Comparison of ENCODE assay signal across 25 mouse cellular contexts in the genomic region with DNA sequence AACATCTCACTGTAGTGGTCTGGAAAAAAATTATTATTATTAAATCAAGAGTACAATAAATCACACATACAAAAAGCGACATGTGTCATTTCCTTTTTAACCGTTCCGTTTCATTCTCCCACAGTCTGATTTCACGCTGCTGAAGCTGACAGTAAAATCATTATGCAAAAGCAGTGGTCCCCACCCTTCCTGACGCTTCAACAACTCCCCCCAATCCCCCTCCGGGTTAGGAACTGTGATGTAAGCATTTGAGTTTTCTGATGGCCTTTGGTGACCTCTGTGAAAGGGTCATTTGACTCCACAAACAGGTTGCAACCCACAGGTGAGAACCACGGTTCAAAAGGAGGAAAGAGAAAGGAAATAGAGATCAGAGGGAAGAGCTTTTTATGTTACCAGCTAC. TPM values are rescaled to one million over a fixed set of nuclear protein-coding genes. Genes with fewer than 3 reads are reported as not detected.
DNase-seq lines count a peak whose midpoint lies in the region; ATAC-seq and TF ChIP-seq lines count a peak whose summit lies in the region.
"Had no signal": no experiment of that assay in that cellular context is flagged by ENCODE, and none has a peak within 500 bp of the region (broad histone marks: within the 10 kb centered on the region; RNA-seq: fewer than 3 reads in every experiment).

No protein-coding gene starts in this region.

- peak; percentile 55 for ATAC-seq in CD4-positive, CD25-positive, alpha-beta regulatory T cell, adult 4 months
- peak; percentile 45 for ATAC-seq in inflammation-experienced regulatory T-cells, adult 6 months
- ATAC-seq: forebrain, embryonic 15.5 days; intestine, embryonic 15.5 days had no signal

- 9% methylated on average over 7 of the region's 7 CpGs for WGBS in thymus, adult 2 months

- H3K4me3 ChIP-seq in thymus, adult 2 months (ENCODE audit: control insufficient read depth, insufficient read depth, low read length) = no peak overlapping the region; the same call in 1 of the 2 replicates
- H3K4me3 ChIP-seq: embryonic facial prominence, embryonic 12.5 days; forebrain, embryonic 15.5 days; hindbrain, embryonic 12.5 days; intestine, embryonic 15.5 days; limb, embryonic 13.5 days; liver, embryonic 13.5 days; midbrain, embryonic 12.5 days; stomach, embryonic 15.5 days had no signal

- no peaks in the 10 kb centered on the region for H3K36me3 ChIP-seq in thymus, adult 2 months (ENCODE audit: control insufficient read depth, insufficient read depth, low read length)
- H3K36me3 ChIP-seq: embryonic facial prominence, embryonic 12.5 days; forebrain, embryonic 15.5 days; hindbrain, embryonic 12.5 days; intestine, embryonic 15.5 days; limb, embryonic 13.5 days; liver, embryonic 13.5 days; midbrain, embryonic 12.5 days; stomach, embryonic 15.5 days had no signal

- peak overlapping the region; percentile 72; the same call in 1 of the 2 replicates for H3K27ac ChIP-seq in thymus, adult 2 months (ENCODE audit: control insufficient read depth, insufficient read depth, low read length)
- H3K27ac ChIP-seq: embryonic facial prominence, embryonic 12.5 days; forebrain, embryonic 15.5 days; hindbrain, embryonic 12.5 days; intestine, embryonic 15.5 days; limb, embryonic 13.5 days; liver, embryonic 13.5 days; midbrain, embryonic 12.5 days; stomach, embryonic 15.5 days had no signal

- peak; percentile 13 for DNase-seq in thymus, adult 2 months
- no peak for DNase-seq in thymus, postnatal 4 days
- peak; percentile 10 to 38 for DNase-seq in spleen, postnatal 14 days (ENCODE audit: low spot score in 2 of 2)
- DNase-seq in layer of hippocampus, postnatal 10 days (ENCODE audit: low spot score in 2 of 2) = no peak
- no peak for DNase-seq in left cerebral cortex, adult 18-20 months (ENCODE audit: low spot score in 2 of 2)
- no peak for DNase-seq in right cerebral cortex, postnatal 25 days
- DNase-seq: adrenal gland, adult 2 months; cerebellum, adult 8-10 months; gastrocnemius, postnatal 25 days; heart, postnatal 10 days; kidney, adult 9 months; kidney, postnatal 4 days; liver, embryonic 13.5 days; lung, embryonic 14.5 days; retina, postnatal 1 day; right cerebral cortex, postnatal 4 days had no signal

- no peaks in the 10 kb centered on the region for H3K27me3 ChIP-seq in thymus, adult 2 months (ENCODE audit: control insufficient read depth, insufficient read depth, low read length)
- H3K27me3 ChIP-seq: embryonic facial prominence, embryonic 12.5 days; forebrain, embryonic 15.5 days; hindbrain, embryonic 12.5 days; intestine, embryonic 15.5 days; limb, embryonic 13.5 days; liver, embryonic 13.5 days; midbrain, embryonic 12.5 days; stomach, embryonic 15.5 days had no signal

- no peak for TF ChIP-seq POLR2A in thymus, adult 2 months (IDR thresholded peaks at IDR 0.05; ENCODE audit: control insufficient read depth, extremely low read depth, insufficient read depth, low read length, poor library complexity)

- TF ChIP-seq CTCF in thymus, adult 2 months (IDR thresholded peaks at IDR 0.05; ENCODE audit: borderline replicate concordance, control insufficient read depth, extremely low read depth, insufficient read depth, low read length, poor library complexity) = no peak

- peaks cover 3% of the 10 kb centered on the region; the same call in 1 of the 2 replicates for H3K4me1 ChIP-seq in thymus, adult 2 months (replicated peaks; ENCODE audit: control insufficient read depth, insufficient read depth, low read length)
- H3K4me1 ChIP-seq: embryonic facial prominence, embryonic 12.5 days; forebrain, embryonic 15.5 days; hindbrain, embryonic 12.5 days; intestine, embryonic 15.5 days; limb, embryonic 13.5 days; liver, embryonic 13.5 days; midbrain, embryonic 12.5 days; stomach, embryonic 15.5 days had no signal

RNA-seq across cellular contexts. Expression of a gene that starts 8.9 kb away (rescaled TPM):
- polyA plus RNA-seq in thymus, adult 2 months (2012; rRNA removed) = 12.4 and 12.6 TPM in 2 replicates
- 10 to 100 TPM; 75.2 to 89.6 TPM for polyA plus RNA-seq in CD4-positive, CD25-positive, alpha-beta regulatory T cell, adult 4 months (2017; shearing (Covaris generic))
- 100 to 1,000 TPM in 1 of 3 experiments, 10 to 100 TPM in 2; 92.5 to 100 (median 93.8) TPM for polyA plus RNA-seq in inflammation-experienced regulatory T-cells, adult 6 months (2017; shearing (Covaris generic))
- total RNA-seq in layer of hippocampus, postnatal 10 days (2021) = 10 to 100 TPM; 40.7 to 47.3 TPM
- total RNA-seq in left cerebral cortex, adult 18-20 months (2021) = 10 to 100 TPM; 39.5 to 45.9 TPM

RNA-seq across cellular contexts. Expression of a gene that starts 38.1 kb away (rescaled TPM):
- 87.8 and 90.4 TPM in 2 replicates for polyA plus RNA-seq in thymus, adult 2 months (2012; rRNA removed)
- polyA plus RNA-seq in CD4-positive, CD25-positive, alpha-beta regulatory T cell, adult 4 months (2017; shearing (Covaris generic)) = 10 to 100 TPM; 16.6 to 22.2 TPM
- 10 to 100 TPM; 17.3 to 22.4 (median 21.3) TPM for polyA plus RNA-seq in inflammation-experienced regulatory T-cells, adult 6 months (2017; shearing (Covaris generic))
- 10 to 100 TPM; 70.3 to 79.7 TPM for total RNA-seq in layer of hippocampus, postnatal 10 days (2021)
- 10 to 100 TPM; 44.0 to 49.7 TPM for total RNA-seq in left cerebral cortex, adult 18-20 months (2021)

Comparison
In these comparisons a context has a peak if more than half of its experiments do, and no peak if none do; other contexts are left out.
1. DNase-seq: peak in thymus, adult 2 months (single experiment) and spleen, postnatal 14 days (2 of 2); none in thymus, postnatal 4 days (single experiment), layer of hippocampus, postnatal 10 days (0 of 2), left cerebral cortex, adult 18-20 months (0 of 2) and right cerebral cortex, postnatal 25 days (single experiment).